Comparison of ENCODE assay signal across 14 mouse cellular contexts in genomic region chr3:89558972-89559910, GRCm38 (mm10). TPM values are rescaled to one million over a fixed set of nuclear protein-coding genes. Genes with fewer than 3 reads are reported as not detected.
DNase-seq lines count a peak whose midpoint lies in the region; ATAC-seq and TF ChIP-seq lines count a peak whose summit lies in the region.
"Had no signal": no experiment of that assay in that cellular context is flagged by ENCODE, and none has a peak within 500 bp of the region (broad histone marks: within the 10 kb centered on the region; RNA-seq: fewer than 3 reads in every experiment).

No protein-coding gene starts in this region.

- H3K36me3 ChIP-seq in hindbrain, embryonic 12.5 days = no peaks in the 10 kb centered on the region
- H3K36me3 ChIP-seq in hindbrain, embryonic 11.5 days (ENCODE audit: control insufficient read depth, insufficient read depth, low read length) = no peaks in the 10 kb centered on the region
- no peaks in the 10 kb centered on the region for H3K36me3 ChIP-seq in forebrain, postnatal 0 days (ENCODE audit: insufficient read depth)
- H3K36me3 ChIP-seq: heart, embryonic 13.5 days had no signal

- DNase-seq in hindbrain, embryonic 11.5 days (ENCODE audit: low spot score) = no peak
- peak; percentile 9 for DNase-seq in right cerebral cortex, adult 18-20 months
- DNase-seq in right cerebral cortex, postnatal 36 days (ENCODE audit: low spot score in 2 of 2) = no peak
- DNase-seq in forebrain, postnatal 0 days = peak; percentile 63
- no peak for DNase-seq in heart, postnatal 36 days
- no peak for DNase-seq in urinary bladder, postnatal 4 days (ENCODE audit: low spot score in 2 of 2)
- DNase-seq: cerebellum, postnatal 25 days; gastrocnemius, postnatal 10 days; kidney, postnatal 25 days had no signal

- H3K4me2 ChIP-seq in hindbrain, embryonic 12.5 days (replicated peaks) = no peak overlapping the region
- H3K4me2 ChIP-seq in hindbrain, embryonic 11.5 days (replicated peaks; ENCODE audit: low read depth, low read length) = no peak overlapping the region
- no peak overlapping the region for H3K4me2 ChIP-seq in forebrain, postnatal 0 days (ENCODE audit: low read depth)
- H3K4me2 ChIP-seq: heart, embryonic 13.5 days had no signal

- no peaks in the 10 kb centered on the region for H3K9me3 ChIP-seq in hindbrain, embryonic 12.5 days (replicated peaks)
- H3K9me3 ChIP-seq in hindbrain, embryonic 11.5 days (ENCODE audit: control insufficient read depth, low read length) = no peaks in the 10 kb centered on the region
- H3K9me3 ChIP-seq in forebrain, postnatal 0 days (ENCODE audit: low read length) = no peaks in the 10 kb centered on the region
- H3K9me3 ChIP-seq: heart, embryonic 13.5 days had no signal

- peaks cover 8% of the 10 kb centered on the region; the same call in 1 of the 2 replicates for H3K4me1 ChIP-seq in hindbrain, embryonic 12.5 days
- no peaks in the 10 kb centered on the region for H3K4me1 ChIP-seq in hindbrain, embryonic 11.5 days (replicated peaks; ENCODE audit: control insufficient read depth, insufficient read depth, low read length)
- H3K4me1 ChIP-seq in forebrain, postnatal 0 days (ENCODE audit: insufficient read depth) = peaks cover 13% of the 10 kb centered on the region
- H3K4me1 ChIP-seq in olfactory bulb, adult 2 months (ENCODE audit: control insufficient read depth, insufficient read depth, low read length) = peaks cover 15% of the 10 kb centered on the region
- H3K4me1 ChIP-seq: heart, embryonic 13.5 days had no signal

- intact Hi-C loops in heart, postnatal 36 days (cut with DNase I) = no loop called here

- TF ChIP-seq POLR2A in olfactory bulb, adult 2 months (IDR thresholded peaks at IDR 0.05; ENCODE audit: insufficient read depth, low read depth, low read length) = no peak

- ATAC-seq in hindbrain, embryonic 12.5 days (ENCODE audit: low FRiP score) = no peak
- no peak for ATAC-seq in hindbrain, embryonic 11.5 days (ENCODE audit: low FRiP score)
- peak; percentile 89 for ATAC-seq in forebrain, postnatal 0 days
- ATAC-seq: inflammation-experienced regulatory T-cells, adult 6 months had no signal

- H3K27me3 ChIP-seq in hindbrain, embryonic 12.5 days = no peaks in the 10 kb centered on the region
- H3K27me3 ChIP-seq in hindbrain, embryonic 11.5 days (ENCODE audit: control insufficient read depth, insufficient read depth, low read length) = no peaks in the 10 kb centered on the region
- no peaks in the 10 kb centered on the region for H3K27me3 ChIP-seq in forebrain, postnatal 0 days (ENCODE audit: insufficient read depth, low read length)

- H3K4me3 ChIP-seq in hindbrain, embryonic 12.5 days = no peak overlapping the region
- H3K4me3 ChIP-seq in hindbrain, embryonic 11.5 days (ENCODE audit: low read depth, low read length) = no peak overlapping the region
- no peak overlapping the region for H3K4me3 ChIP-seq in forebrain, postnatal 0 days (ENCODE audit: low read depth, low read length)
- H3K4me3 ChIP-seq in olfactory bulb, adult 2 months (ENCODE audit: insufficient read depth, low read depth, low read length) = no peak overlapping the region
- H3K4me3 ChIP-seq: heart, embryonic 13.5 days had no signal

- H3K27ac ChIP-seq in hindbrain, embryonic 12.5 days = peak overlapping the region; percentile 44; the same call in 1 of the 2 replicates
- H3K27ac ChIP-seq in hindbrain, embryonic 11.5 days (ENCODE audit: low read depth, low read length) = no peak overlapping the region
- H3K27ac ChIP-seq in forebrain, postnatal 0 days (ENCODE audit: low read depth, low read length) = peak overlapping the region; percentile 40; the same call in 1 of the 2 replicates
- H3K27ac ChIP-seq in olfactory bulb, adult 2 months (ENCODE audit: insufficient read depth, low read depth, low read length) = peak overlapping the region; percentile 16; the same call in 1 of the 2 replicates
- H3K27ac ChIP-seq: heart, embryonic 13.5 days had no signal

- WGBS in hindbrain, embryonic 12.5 days = 59% methylated on average over 15 of the region's 15 CpGs
- WGBS in hindbrain, embryonic 11.5 days = 71% methylated on average over 15 of the region's 15 CpGs
- WGBS in forebrain, postnatal 0 days = 25% methylated on average over 15 of the region's 15 CpGs
- 62% methylated on average over 15 of the region's 15 CpGs for WGBS in olfactory bulb, adult 2 months

- H3K9ac ChIP-seq in hindbrain, embryonic 12.5 days = no peak overlapping the region
- no peak overlapping the region for H3K9ac ChIP-seq in hindbrain, embryonic 11.5 days (ENCODE audit: low read depth, low read length)
- H3K9ac ChIP-seq in forebrain, postnatal 0 days = no peak overlapping the region
- H3K9ac ChIP-seq: heart, embryonic 13.5 days had no signal

- TF ChIP-seq CTCF in forebrain, postnatal 0 days (IDR thresholded peaks at IDR 0.05; ENCODE audit: low read depth) = no peak
- TF ChIP-seq CTCF in olfactory bulb, adult 2 months (IDR thresholded peaks at IDR 0.05; ENCODE audit: insufficient read depth, low read depth, low read length) = no peak

RNA-seq across cellular contexts. Expression of gene Kcnn3, which starts 39.3 kb away (rescaled TPM):
- polyA plus RNA-seq in hindbrain, embryonic 12.5 days (2016; fragmentation: Nextera tagmentation; extraction: Ambion mirVana) = 4.0 and 4.2 TPM in 2 replicates
- 1.5 and 2.9 TPM in 2 replicates for polyA plus RNA-seq in hindbrain, embryonic 11.5 days (2014; fragmentation: Nextera tagmentation; extraction: Ambion mirVana)
- 11.5 and 13.6 TPM in 2 replicates for total RNA-seq in forebrain, postnatal 0 days (2014; rRNA removed)
- 3.0 and 5.1 TPM in 2 replicates for polyA plus RNA-seq in forebrain, postnatal 0 days (2015; fragmentation: Nextera tagmentation; extraction: Ambion mirVana)
- not detected in 2 replicates for polyA plus RNA-seq in olfactory bulb, adult 2 months (2012; ENCODE audit: insufficient read depth, insufficient read length, low replicate concordance, missing spikeins)
- total RNA-seq in heart, postnatal 36 days (2021) = 1 to 10 TPM; 1.9 to 2.3 TPM
- total RNA-seq: megakaryocyte, adult 5-6 weeks had no signal
- polyA plus RNA-seq: inflammation-experienced regulatory T-cells, adult 6 months had no signal

Comparison
In these comparisons a context has a peak if more than half of its experiments do, and no peak if none do; other contexts are left out.
1. DNase-seq: peak in right cerebral cortex, adult 18-20 months (single experiment) and forebrain, postnatal 0 days (single experiment); none in hindbrain, embryonic 11.5 days (single experiment), right cerebral cortex, postnatal 36 days (0 of 2), heart, postnatal 36 days (0 of 2) and urinary bladder, postnatal 4 days (0 of 2).